Comparison of ENCODE assay signal across 25 mouse cellular contexts in genomic region chr1:115422949-115423348, GRCm38 (mm10).
"Had no signal": no experiment of that assay in that cellular context is flagged by ENCODE, and none has a peak within 500 bp of the region (broad histone marks: within the 10 kb centered on the region; RNA-seq: fewer than 3 reads in every experiment).

No protein-coding gene starts in this region.

- H3K27me3 ChIP-seq: heart, embryonic 13.5 days; heart, embryonic 15.5 days; hindbrain, embryonic 13.5 days; hindbrain, embryonic 15.5 days; kidney, embryonic 15.5 days; limb, embryonic 12.5 days had no signal

- H3K4me3 ChIP-seq: heart, adult 2 months; heart, embryonic 13.5 days; heart, embryonic 15.5 days; hindbrain, embryonic 13.5 days; hindbrain, embryonic 15.5 days; kidney, embryonic 15.5 days; layer of hippocampus, adult 2 months; left cerebral cortex, adult 2 months; limb, embryonic 10.5 days; limb, embryonic 12.5 days had no signal

- H3K9me3 ChIP-seq: heart, embryonic 13.5 days; heart, embryonic 15.5 days; hindbrain, embryonic 13.5 days; hindbrain, embryonic 15.5 days; kidney, embryonic 15.5 days; limb, embryonic 10.5 days; limb, embryonic 12.5 days had no signal

- H3K27ac ChIP-seq: heart, adult 2 months; heart, embryonic 13.5 days; heart, embryonic 15.5 days; hindbrain, embryonic 13.5 days; hindbrain, embryonic 15.5 days; hindbrain, postnatal 0 days; kidney, embryonic 15.5 days; layer of hippocampus, adult 2 months; left cerebral cortex, adult 2 months; limb, embryonic 10.5 days; limb, embryonic 12.5 days had no signal

- H3K4me2 ChIP-seq: heart, embryonic 11.5 days; heart, embryonic 13.5 days; heart, embryonic 15.5 days; hindbrain, embryonic 13.5 days; hindbrain, embryonic 15.5 days; kidney, embryonic 15.5 days; limb, embryonic 12.5 days had no signal

- H3K36me3 ChIP-seq: heart, embryonic 13.5 days; heart, embryonic 15.5 days; hindbrain, embryonic 13.5 days; hindbrain, embryonic 15.5 days; kidney, embryonic 15.5 days; limb, embryonic 10.5 days; limb, embryonic 12.5 days had no signal

- H3K4me1 ChIP-seq: heart, embryonic 13.5 days; heart, embryonic 15.5 days; hindbrain, embryonic 15.5 days; kidney, embryonic 15.5 days; limb, embryonic 10.5 days; limb, embryonic 12.5 days had no signal

- ATAC-seq: hindbrain, postnatal 0 days; intestine, embryonic 16.5 days had no signal

- H3K9ac ChIP-seq: heart, embryonic 13.5 days; heart, embryonic 15.5 days; hindbrain, embryonic 13.5 days; hindbrain, embryonic 15.5 days; kidney, embryonic 15.5 days; limb, embryonic 12.5 days had no signal

- DNase-seq: gastrocnemius, postnatal 14 days; gastrocnemius, postnatal 36 days; heart, adult 11 months; heart, adult 2 months; heart, postnatal 14 days; heart, postnatal 36 days; kidney, adult 11 months; kidney, adult 2 months; kidney, adult 9 months; kidney, postnatal 10 days; kidney, postnatal 25 days; kidney, postnatal 4 days; liver had no signal
